Mouse (Mus musculus) lung, adult 18-20 months (tissue): ENCODE data around the gene H2afj.
"Not testable (repeated sequence)": the region's sequence is repeated elsewhere in the genome, so short reads cannot be mapped to it uniquely, and the experiment has no call there.

Experiments
- DNase-seq, 2 experiments: peaks; one replicate each; pipeline ENCODE4 v3.0.0; 2022; ENCODE audit warnings: mixed read lengths in 2 of 2

The H2afj gene

DNA sequence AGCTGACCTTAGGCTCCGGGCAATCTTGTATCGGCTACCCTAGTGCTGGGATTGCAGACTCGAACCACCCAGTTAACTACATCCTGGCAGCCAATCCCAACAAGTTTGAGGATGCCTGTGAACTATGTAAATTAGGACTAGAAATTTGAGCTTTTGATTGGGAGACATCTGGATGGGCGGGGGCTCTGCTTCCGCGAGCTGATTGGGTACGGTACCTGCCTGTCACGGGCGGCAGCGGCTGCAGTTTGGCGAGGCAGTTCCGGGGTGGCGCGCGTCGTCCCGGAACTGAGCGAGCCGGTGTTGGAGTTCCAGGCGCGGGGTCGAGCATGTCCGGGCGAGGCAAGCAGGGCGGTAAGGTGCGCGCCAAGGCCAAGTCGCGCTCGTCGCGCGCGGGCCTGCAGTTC is at the start of gene H2afj:
Gene H2afj (plus strand): TSS at position 231 of the 404 bp plus-strand sequence.
- peak; percentile 98 for DNase-seq

GRCm38 (mm10) chr6:136763912-136764311 is 44.1 kb upstream of the H2afj start:
- no peak for DNase-seq

DNA sequence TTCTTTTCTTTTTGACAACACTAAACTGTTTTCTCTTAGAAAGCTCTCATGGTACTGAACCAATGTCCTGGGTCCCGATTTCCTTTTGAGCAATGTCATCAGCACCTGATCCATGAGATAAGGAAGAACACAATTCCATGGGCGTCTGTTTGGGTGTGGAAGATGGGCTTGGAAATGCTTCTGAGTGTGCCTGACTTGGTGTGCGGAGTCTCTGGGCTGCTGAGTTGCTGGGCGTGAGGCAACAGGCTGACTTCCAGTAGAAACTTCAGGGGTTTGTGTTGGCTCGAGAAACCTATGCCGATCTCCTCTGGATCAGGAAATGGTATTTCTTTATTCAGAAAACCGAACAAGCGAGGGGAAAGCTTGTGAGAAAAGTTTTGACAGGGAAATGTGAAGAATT is 38.9 kb upstream of the H2afj start:
- DNase-seq = no peak

DNA sequence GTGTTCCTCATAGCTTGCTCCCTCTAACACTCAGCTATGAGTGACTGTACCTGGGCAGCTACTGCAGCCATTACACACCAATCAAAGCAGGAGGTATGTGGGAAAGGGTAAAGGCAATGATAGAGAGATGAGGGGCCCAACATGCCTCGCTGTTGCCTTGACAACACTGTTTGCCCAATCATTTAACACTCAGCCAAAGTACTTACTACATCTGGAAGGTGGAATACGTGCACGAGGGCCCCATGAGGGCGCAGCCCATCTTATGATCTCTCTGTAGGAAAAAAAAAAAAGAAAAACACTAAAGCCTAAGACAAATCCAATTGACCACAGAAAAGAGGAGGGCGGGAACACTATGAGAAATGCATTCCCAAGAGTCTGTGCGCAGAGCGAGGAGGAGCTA is 38.2 kb upstream of the H2afj start:
- DNase-seq = no peak

DNA sequence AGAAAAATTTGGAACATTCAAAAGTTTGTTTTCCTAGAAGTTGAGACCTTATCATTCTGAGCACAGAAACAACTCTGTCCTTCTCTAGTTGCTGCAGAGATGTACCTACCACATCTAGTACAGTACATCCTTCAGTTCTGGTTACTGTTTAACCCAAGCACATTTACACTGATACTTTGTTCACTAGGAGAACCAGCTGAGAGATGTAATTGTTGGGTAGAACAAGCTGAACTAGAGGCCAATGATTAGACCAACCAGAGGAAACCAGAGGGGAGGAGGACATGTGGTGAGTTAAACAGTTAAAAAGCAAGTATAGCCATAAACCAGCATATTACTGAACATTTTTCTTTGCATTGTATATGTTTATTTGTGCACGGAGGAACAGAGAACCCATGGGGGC is 31.7 kb upstream of the H2afj start:
- no peak for DNase-seq

GRCm38 (mm10) chr6:136781377-136781986 is 26.6 kb upstream of the H2afj start, which contains the start of gene Gucy2c:
TSS of gene Gucy2c (minus strand) at chr6:136781765.
- DNase-seq = no peak

- no peak for DNase-seq
Measured at GRCm38 (mm10) chr6:136782146-136782545, 25.9 kb upstream of the H2afj start.

GRCm38 (mm10) chr6:136782761-136783160 is 25.3 kb upstream of the H2afj start:
- DNase-seq = no peak

GRCm38 (mm10) chr6:136789391-136789971 is 18.6 kb upstream of the H2afj start:
- peak; percentile 63 to 72 for DNase-seq

DNA sequence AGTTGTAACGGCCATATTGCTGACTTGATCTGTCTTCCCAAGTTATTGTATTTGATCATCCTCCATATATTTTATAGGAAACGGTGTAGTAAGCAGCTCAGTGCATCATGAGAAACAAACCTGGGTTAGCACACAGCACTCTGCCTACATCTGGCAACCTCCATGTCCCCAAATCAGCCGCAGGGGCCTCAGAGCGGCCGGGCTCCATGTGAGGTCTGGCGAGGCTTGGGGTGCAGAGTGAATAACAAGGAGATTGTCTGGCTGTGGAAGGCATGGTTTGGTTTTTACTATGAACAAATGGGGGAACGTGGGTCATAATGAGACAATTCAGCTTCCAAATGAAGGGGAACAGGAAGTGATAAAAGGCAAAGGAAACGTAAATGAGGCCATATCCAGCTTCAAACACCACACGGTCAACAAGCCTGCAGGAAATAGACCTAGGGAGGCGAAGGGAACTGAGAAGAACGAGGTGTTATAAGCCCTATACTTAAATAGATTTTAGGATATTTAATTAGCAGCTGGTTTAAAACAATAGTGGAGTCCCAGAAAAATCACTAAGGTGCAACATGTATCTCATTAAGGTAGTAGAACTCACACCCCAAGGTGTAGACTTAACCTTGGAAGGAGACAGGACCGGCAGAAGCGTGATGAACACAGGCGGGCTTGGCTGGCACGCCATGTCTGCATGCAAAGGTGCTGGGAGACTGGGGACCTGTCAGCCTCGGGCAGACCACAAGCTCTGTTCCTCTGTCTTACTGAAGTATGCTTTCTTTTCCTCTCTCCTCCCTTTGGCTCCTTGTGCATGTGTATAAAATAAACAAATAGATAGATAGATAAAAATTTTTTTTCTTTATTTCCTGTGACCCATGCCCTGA is 14.9 kb upstream of the H2afj start:
- DNase-seq = no peak

DNA sequence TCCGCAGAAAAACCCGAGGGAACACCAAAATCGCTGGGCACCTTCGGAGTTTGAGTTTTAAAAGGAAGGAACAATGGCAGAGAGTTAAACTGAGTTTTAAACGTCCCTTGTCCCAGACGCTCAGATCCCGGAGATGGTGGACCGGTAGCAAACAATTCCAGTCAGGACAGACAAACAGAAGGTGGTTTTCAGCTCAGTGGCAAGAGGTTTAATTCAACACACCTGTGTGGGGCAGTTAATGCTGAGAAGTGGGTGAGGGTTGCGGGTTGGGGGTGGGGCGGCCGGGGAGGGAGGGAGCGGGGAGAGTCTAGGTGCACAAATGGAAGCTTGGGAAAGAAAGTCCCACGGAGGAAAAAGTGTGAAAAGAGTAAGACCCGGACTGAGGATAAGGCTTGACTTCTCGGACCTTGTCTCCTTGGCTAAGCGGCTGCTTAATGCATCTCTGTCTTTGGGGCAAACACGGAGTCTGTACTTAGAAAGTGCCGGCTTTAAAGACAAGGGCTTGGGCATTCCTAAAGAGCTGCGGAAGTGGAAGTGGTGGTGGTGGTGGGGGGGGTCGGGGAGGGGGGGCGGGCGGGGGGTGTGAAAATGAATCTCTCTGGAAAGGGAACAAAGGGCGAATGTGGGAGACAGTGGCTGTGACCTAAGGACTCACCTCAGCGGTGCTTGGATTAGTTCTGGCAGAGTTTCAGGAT is 14.1 kb upstream of the H2afj start:
- DNase-seq = no peak

DNA sequence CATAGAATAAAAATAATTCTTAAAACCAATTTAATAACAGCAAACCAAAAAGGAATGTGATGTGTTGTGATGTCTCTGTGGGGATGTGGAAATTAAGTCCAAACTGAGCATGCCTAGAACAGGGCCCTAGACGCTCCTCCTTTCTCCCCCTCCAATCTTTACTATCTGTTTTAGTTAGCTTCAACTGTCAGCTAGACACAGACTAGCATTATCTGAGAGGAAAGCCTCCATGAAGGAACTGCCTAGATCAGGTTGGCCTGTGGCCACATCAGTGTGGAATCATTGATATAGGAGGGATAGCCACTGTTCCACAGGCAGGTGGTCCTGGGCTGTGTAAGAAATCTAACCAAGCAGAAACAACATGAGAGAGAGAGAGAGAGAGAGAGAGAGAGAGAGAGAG is 12.9 kb upstream of the H2afj start:
- DNase-seq = no peak

GRCm38 (mm10) chr6:136795850-136796249 is 12.2 kb upstream of the H2afj start:
- DNase-seq = no peak

GRCm38 (mm10) chr6:136797874-136798693 is 10.0 kb upstream of the H2afj start:
- DNase-seq = not testable (repeated sequence)

DNA sequence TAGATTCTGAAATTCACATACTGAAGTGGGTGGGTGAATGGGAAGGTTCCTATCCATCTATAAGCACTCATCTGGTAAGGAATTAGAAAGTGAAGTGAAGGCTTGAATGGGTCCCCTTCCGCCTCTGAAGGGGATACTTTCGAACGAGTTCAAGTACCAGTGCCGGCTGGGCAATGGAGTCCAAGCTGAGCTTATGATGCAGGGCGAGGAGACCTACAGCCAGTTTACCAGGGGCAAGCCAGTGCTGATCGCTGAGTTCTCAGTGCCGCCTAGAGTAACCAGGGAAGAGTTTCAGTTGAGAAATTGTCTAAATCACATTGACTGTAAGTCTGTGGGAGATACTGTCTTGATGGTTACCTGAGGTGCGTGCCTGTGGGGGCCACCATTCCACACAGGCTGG is 7.3 kb upstream of the H2afj start:
- no peak for DNase-seq

DNA sequence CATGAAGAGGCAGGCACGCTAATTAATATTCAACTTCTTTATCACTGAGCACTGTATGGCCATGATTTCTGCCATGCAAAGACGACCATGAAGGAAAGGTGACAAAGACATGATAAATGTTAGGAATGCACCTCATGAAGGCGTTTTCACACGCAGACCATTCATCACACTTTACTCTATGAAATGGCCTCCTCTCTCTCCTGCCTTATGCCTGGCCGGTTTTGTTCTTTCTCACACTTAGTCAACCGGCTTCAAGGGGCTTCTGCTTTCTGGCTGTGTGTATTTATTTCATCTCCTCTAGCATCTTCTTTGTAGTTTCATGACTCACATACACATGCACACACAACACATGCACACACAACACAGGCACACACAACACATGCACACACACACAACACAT is 6.8 kb upstream of the H2afj start:
- DNase-seq = no peak

- no peak for DNase-seq
Measured at GRCm38 (mm10) chr6:136803093-136803738, 4.8 kb upstream of the H2afj start.

GRCm38 (mm10) chr6:136803739-136804633 is 4.1 kb upstream of the H2afj start, which contains the start of gene Hist4h4:
TSS of gene Hist4h4 (minus strand) at chr6:136804415.
- DNase-seq = peak; percentile 96

DNA sequence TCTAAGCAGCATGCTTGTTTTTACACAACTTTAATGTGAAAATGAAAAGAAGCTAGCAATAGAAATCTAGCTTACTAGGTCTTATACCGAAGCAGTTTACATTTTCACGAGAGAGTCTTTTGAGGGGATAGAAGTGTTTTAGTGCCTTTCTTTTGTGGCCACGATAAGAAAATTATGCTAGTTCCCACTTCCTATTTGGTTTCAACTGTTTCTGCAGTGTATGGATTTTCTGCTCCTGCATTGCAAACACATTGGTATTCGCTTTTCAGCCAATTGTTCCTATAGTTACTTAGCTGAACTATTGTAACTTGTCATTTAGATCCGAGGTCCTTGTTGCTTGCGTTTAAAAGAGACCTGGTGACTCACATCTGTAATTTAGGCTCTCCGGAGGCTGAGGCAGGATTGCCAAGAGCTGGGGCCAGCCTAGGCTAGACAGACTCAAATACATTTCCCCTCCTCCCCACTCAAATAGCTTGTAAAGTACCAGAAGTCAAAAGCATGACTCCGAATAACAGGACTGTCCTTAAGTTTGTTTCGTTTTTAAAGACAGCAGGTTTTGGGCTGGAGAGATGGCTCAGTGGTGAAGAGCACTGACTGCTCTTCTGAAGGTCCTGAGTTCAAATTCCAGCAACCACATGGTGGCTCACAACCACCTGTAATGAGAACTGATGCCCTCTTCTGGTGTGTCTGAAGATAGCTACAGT is 3.2 kb upstream of the H2afj start:
- DNase-seq = no peak

- DNase-seq = no peak
Measured at GRCm38 (mm10) chr6:136805409-136805775, 2.7 kb upstream of the H2afj start.
